Mouse (Mus musculus) urinary bladder, postnatal 14 days (tissue): ENCODE data around the gene Mnd1.

Experiments used
- DNase-seq: peaks from one replicate; pipeline ENCODE4 v3.0.0; 2021; ENCODE audit warnings: low spot score

Gene Mnd1

GRCm38 (mm10) chr3:84090982-84091381, 64.6 kb downstream of the Mnd1 start:
- peak; percentile 20 for DNase-seq

GRCm38 (mm10) chr3:84086921-84087320, 68.7 kb downstream of the Mnd1 start:
- no peak for DNase-seq

- no peak for DNase-seq
Observed at GRCm38 (mm10) chr3:84086337-84086736, 69.2 kb downstream of the Mnd1 start.

GRCm38 (mm10) chr3:84085429-84085828, 70.2 kb downstream of the Mnd1 start:
- DNase-seq = no peak

GRCm38 (mm10) chr3:84081208-84081722, 74.3 kb downstream of the Mnd1 start:
- no peak for DNase-seq

- no peak for DNase-seq
Observed at GRCm38 (mm10) chr3:84080074-84080473, 75.5 kb downstream of the Mnd1 start.

GRCm38 (mm10) chr3:84077505-84077904, 78.1 kb downstream of the Mnd1 start:
- no peak for DNase-seq

- DNase-seq = no peak
Observed at GRCm38 (mm10) chr3:84076543-84077332, 78.8 kb downstream of the Mnd1 start.

- DNase-seq = no peak
Observed at GRCm38 (mm10) chr3:84075516-84075915, 80.1 kb downstream of the Mnd1 start.

- no peak for DNase-seq
Observed at GRCm38 (mm10) chr3:84074777-84075176, 80.8 kb downstream of the Mnd1 start.

GRCm38 (mm10) chr3:84071641-84072040, 83.9 kb downstream of the Mnd1 start:
- DNase-seq = no peak

- DNase-seq = no peak
Observed at GRCm38 (mm10) chr3:84070811-84071210, 84.8 kb downstream of the Mnd1 start.

- DNase-seq = no peak
Observed at GRCm38 (mm10) chr3:84068831-84069709, 86.5 kb downstream of the Mnd1 start.

GRCm38 (mm10) chr3:84065825-84066224, 89.8 kb downstream of the Mnd1 start:
- no peak for DNase-seq

GRCm38 (mm10) chr3:84063369-84063914, 92.1 kb downstream of the Mnd1 start:
- DNase-seq = no peak

GRCm38 (mm10) chr3:84061523-84062453, 93.8 kb downstream of the Mnd1 start:
- no peak for DNase-seq

GRCm38 (mm10) chr3:84060946-84061345, 94.6 kb downstream of the Mnd1 start:
- no peak for DNase-seq

GRCm38 (mm10) chr3:84060128-84060527, 95.5 kb downstream of the Mnd1 start:
- no peak for DNase-seq

GRCm38 (mm10) chr3:84059676-84060075, 95.9 kb downstream of the Mnd1 start:
- no peak for DNase-seq

GRCm38 (mm10) chr3:84059261-84059660, 96.3 kb downstream of the Mnd1 start:
- peak; percentile 72 for DNase-seq

- DNase-seq = peak; percentile 39
Observed at GRCm38 (mm10) chr3:84048729-84049175, 106.8 kb downstream of the Mnd1 start.
